Mouse (Mus musculus) CH12.LX (cell line): ENCODE data around the gene Gpld1.

ENCODE experiments used
- CTCF ChIP-seq, 2 experiments: IDR thresholded peaks in 1 of 2; conservative IDR thresholded peaks in 1 of 2; 2 replicates each; pipeline ENCODE4 v1.5.1; 2011 to 2012; ENCODE audit warnings: low read depth in 2 of 2, low read length in 2 of 2, improper control_type of control experiment in 1 of 2, inconsistent platforms in 1 of 2, mild to moderate bottlenecking in 1 of 2, moderate library complexity in 1 of 2
- MAZ ChIP-seq: IDR thresholded peaks from 2 replicates; pipeline ENCODE4 v1.6.1; 2012; ENCODE audit warnings: low read depth, mild to moderate bottlenecking, inconsistent platforms, low read length, improper control_type of control experiment, moderate library complexity
- SIN3A ChIP-seq: IDR thresholded peaks from 2 replicates; pipeline ENCODE4 v1.6.1; 2012; ENCODE audit warnings: low read length, improper control_type of control experiment, inconsistent platforms

DNA sequence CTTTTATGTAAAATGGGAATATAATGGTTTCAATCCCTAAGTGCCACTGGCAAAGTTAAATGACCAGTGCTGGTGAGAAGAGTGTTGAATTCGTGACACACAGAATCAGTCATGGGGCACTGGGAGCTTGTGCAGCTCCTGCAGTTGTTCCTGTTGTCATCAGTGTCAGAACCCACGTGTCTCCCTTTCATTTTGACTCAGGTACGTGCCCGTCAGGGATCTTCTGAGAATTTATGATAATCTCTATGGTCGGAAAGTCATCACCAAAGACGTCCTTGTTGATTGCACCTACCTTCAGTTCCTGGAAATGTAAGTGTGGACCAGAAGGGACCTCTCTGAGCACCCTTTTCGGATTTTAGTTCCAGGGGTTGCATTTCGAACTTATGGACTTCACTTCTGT, 19.2 kb downstream of the Gpld1 start:
- TF ChIP-seq SIN3A, result peak; percentile 96
- no peak for TF ChIP-seq CTCF (conservative IDR thresholded peaks at IDR 0.05 in 1 of 2, IDR thresholded peaks at IDR 0.05 in 1 of 2; ENCODE audit: low read depth in 2 of 2, low read length in 2 of 2)
- no peak for TF ChIP-seq MAZ
